Mouse (Mus musculus) lung, embryonic 14.5 days (tissue): ENCODE results near the gene Apopt1. TPM values are rescaled to one million over a fixed set of nuclear protein-coding genes. Genes with fewer than 3 reads are reported as not detected.
A peak's percentile ranks its signal among the peaks of the same experiment; 100 is the strongest.

Experiments used
- ATAC-seq: fragments of 200-750 bp; cut with Nextera tagmentation; 2 replicates; pipeline ENCODE4 v1.8.0; 2017; ENCODE audit warnings: mild to moderate bottlenecking, moderate TSS enrichment, moderate library complexity; ENCODE audit not compliant: insufficient read depth
- DNase-seq: peaks from one replicate; pipeline ENCODE4 v3.0.0-alpha.2; 2015
- H3K27ac ChIP-seq: fragments of 300-500 bp; sonication (generic); 2 replicates; pipeline ENCODE4 v1.5.1; 2014; ENCODE audit warnings: low read depth, mild to moderate bottlenecking, moderate library complexity
- H3K27me3 ChIP-seq: fragments of 300-500 bp; sonication (generic); 2 replicates; pipeline ENCODE4 v1.6.1; 2014; ENCODE audit warnings: low read length, control low read depth; ENCODE audit not compliant: insufficient read depth
- H3K36me3 ChIP-seq: fragments of 300-500 bp; sonication (generic); 2 replicates; pipeline ENCODE4 v1.6.1; 2014; ENCODE audit warnings: control low read depth; ENCODE audit not compliant: insufficient read depth
- H3K4me1 ChIP-seq: fragments of 300-500 bp; sonication (generic); 2 replicates; pipeline ENCODE4 v1.6.1; 2014; ENCODE audit warnings: antibody characterized with exemption, control low read depth; ENCODE audit not compliant: insufficient read depth
- H3K4me2 ChIP-seq: fragments of 300-500 bp; sonication (generic); 2 replicates; pipeline ENCODE4 v1.6.1; 2014; ENCODE audit warnings: mild to moderate bottlenecking
- H3K4me3 ChIP-seq: fragments of 300-500 bp; sonication (generic); 2 replicates; pipeline ENCODE4 v1.5.1; 2014; ENCODE audit warnings: low read depth, low read length
- H3K9ac ChIP-seq: fragments of 300-500 bp; sonication (generic); 2 replicates; pipeline ENCODE4 v1.6.1; 2014
- H3K9me3 ChIP-seq: fragments of 300-500 bp; sonication (generic); 2 replicates; pipeline ENCODE4 v1.6.1; 2016; ENCODE audit warnings: low read depth, low read length, control low read depth
- CTCF ChIP-seq: IDR thresholded peaks from 2 replicates; pipeline ENCODE4 v1.5.1; 2016; ENCODE audit warnings: antibody characterized with exemption, low read depth
- WGBS: fragments of 180-500 bp; shearing (Covaris S2); extraction: QIAGEN DNeasy Blood & Tissue Kit; methylation state at CpG from one replicate; pipeline ENCODE4 v1.1.7; 2014; 5-methylcytosine and 5-hydroxymethylcytosine counted together
- polyA plus RNA-seq: library from polyadenylated mRNA; unstranded; fragments of >200 nt; fragmentation: Nextera tagmentation; extraction: Ambion mirVana; gene quantifications from 2 replicates; pipeline ENCODE4 v1.2.1, GENCODE M21; 2014

The Apopt1 gene
- polyA plus RNA-seq, 1 experiment from 2014 or later, result 57.3 TPM

DNA sequence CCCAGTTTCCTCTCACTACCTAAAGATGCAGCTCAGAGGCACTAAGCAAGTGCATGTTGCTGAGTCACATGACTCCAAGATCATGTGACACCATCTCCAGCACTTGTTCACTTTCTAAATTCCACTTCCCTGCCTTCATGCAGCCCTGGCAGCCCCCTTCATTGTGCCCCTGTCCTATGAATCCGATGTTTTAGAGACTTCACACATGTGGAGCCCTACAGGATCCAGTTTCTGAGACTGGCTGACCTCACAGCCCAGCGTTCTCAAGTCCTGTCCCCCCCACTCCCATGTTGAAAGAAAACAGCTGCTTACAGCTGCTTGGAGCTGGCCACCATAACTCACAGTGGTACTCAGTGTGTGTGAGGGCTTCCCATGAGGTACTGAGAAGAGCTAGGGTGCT lies 30.4 kb downstream of the Apopt1 start:
- H3K4me3 ChIP-seq, result no peak overlapping the region
- no peaks in the 10 kb centered on the region for H3K36me3 ChIP-seq
- 0 out of 2 replicates have a peak overlapping the region, but pooled peaks have one; percentile 20 for H3K4me2 ChIP-seq
- no peaks in the 10 kb centered on the region for H3K27me3 ChIP-seq
- H3K9me3 ChIP-seq, result no peaks in the 10 kb centered on the region
- ATAC-seq (peak; percentile 76), DNase-seq (peak; percentile 83)
- peak overlapping the region; percentile 42; the same call in 1 of the 2 replicates for H3K27ac ChIP-seq
- no peak for TF ChIP-seq CTCF
- H3K9ac ChIP-seq, result no peak overlapping the region
- WGBS, result 38% methylated on average over 2 of the region's 2 CpGs
- peaks cover 6% of the 10 kb centered on the region; the same call in 1 of the 2 replicates for H3K4me1 ChIP-seq

DNA sequence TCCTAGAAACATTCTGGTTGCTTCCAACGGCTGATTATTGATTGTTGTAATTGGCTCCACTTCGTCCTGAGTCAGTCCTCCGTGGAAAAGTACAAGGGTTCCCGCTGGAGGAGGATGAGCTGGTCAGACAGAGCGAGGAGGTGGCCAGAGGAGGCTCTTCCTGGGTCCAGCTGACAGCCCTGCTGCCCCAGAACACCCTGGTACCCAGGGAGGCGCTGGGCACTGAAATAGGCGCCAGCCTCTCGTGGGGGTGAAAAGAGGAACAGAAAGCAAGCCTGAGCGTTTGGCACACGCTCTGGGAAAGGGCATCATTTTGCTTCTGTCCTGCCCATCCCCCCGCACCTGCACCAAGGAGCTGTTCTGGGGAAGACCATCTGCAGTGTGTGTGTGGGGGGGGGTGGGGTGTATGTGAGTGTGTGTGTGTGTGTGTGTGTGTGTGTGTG lies 30.9 kb downstream of the Apopt1 start:
- Histone ChIP-seq H3K36me3 (no peaks in the 10 kb centered on the region), H3K27ac (peak overlapping the region; percentile 69; the same call in 1 of the 2 replicates), H3K9me3 (no peaks in the 10 kb centered on the region), H3K4me1 (peaks cover 6% of the 10 kb centered on the region; the same call in 1 of the 2 replicates), H3K27me3 (no peaks in the 10 kb centered on the region), H3K4me2 (0 out of 2 replicates have a peak overlapping the region, but pooled peaks have one; percentile 20), H3K9ac (no peak overlapping the region), H3K4me3 (no peak overlapping the region)
- WGBS, result 62% methylated on average over 11 of the region's 11 CpGs
- no peak for DNase-seq
- no peak for ATAC-seq
- no peak for TF ChIP-seq CTCF

GRCm38 (mm10) chr12:111745274-111745673 lies 32.2 kb downstream of the Apopt1 start:
- Histone ChIP-seq H3K4me3 (no peak overlapping the region), H3K27ac (no peak overlapping the region), H3K4me1 (peaks cover 6% of the 10 kb centered on the region; the same call in 1 of the 2 replicates), H3K36me3 (no peaks in the 10 kb centered on the region), H3K9ac (no peak overlapping the region), H3K27me3 (no peaks in the 10 kb centered on the region), H3K9me3 (no peaks in the 10 kb centered on the region), H3K4me2 (no peak overlapping the region)
- WGBS, result 69% methylated on average over 6 of the region's 6 CpGs
- TF ChIP-seq CTCF, result no peak
- ATAC-seq, result no peak
- DNase-seq, result no peak

DNA sequence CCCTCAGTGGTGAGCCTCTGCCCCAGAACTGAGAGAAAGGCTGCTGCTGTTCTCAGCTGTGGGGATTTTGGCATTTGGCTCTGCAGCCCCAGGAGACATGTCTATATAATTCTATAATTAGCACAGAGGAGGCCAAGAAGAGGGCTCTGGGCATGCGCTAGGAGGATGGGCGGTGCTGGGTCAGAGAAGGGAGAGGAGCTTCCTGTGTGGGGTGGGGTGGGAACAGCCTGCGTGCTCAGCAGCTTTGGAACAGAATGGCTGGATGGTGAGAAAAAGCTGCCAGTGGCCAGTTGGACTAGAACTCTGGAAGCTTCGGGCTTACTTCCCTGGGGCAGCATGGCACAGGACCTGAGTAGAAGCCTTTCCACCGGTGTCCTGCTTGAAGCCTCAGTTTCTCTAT lies 33.0 kb downstream of the Apopt1 start:
- H3K27ac ChIP-seq, result peak overlapping the region; percentile 59
- H3K4me2 ChIP-seq, result peak overlapping the region; percentile 34; the same call in 1 of the 2 replicates
- peak; percentile 88 for DNase-seq
- no peaks in the 10 kb centered on the region for H3K9me3 ChIP-seq
- no peak for TF ChIP-seq CTCF
- peak; percentile 89 for ATAC-seq
- H3K4me3 ChIP-seq, result no peak overlapping the region
- H3K36me3 ChIP-seq, result no peaks in the 10 kb centered on the region
- H3K27me3 ChIP-seq, result no peaks in the 10 kb centered on the region
- H3K4me1 ChIP-seq, result peaks cover 6% of the 10 kb centered on the region; the same call in 1 of the 2 replicates
- WGBS, result 40% methylated on average over 5 of the region's 5 CpGs
- H3K9ac ChIP-seq, result no peak overlapping the region

- peaks cover 6% of the 10 kb centered on the region; the same call in 1 of the 2 replicates for H3K4me1 ChIP-seq
- ATAC-seq, result no peak
- no peak overlapping the region for H3K9ac ChIP-seq
- H3K36me3 ChIP-seq, result no peaks in the 10 kb centered on the region
- no peaks in the 10 kb centered on the region for H3K27me3 ChIP-seq
- no peaks in the 10 kb centered on the region for H3K9me3 ChIP-seq
- no peak overlapping the region for H3K27ac ChIP-seq
- no peak for TF ChIP-seq CTCF
- 73% methylated on average over 7 of the region's 7 CpGs for WGBS
- H3K4me3 ChIP-seq, result no peak overlapping the region
- DNase-seq, result no peak
- H3K4me2 ChIP-seq, result no peak overlapping the region
Observed at GRCm38 (mm10) chr12:111747421-111747820, 34.4 kb downstream of the Apopt1 start.

DNA sequence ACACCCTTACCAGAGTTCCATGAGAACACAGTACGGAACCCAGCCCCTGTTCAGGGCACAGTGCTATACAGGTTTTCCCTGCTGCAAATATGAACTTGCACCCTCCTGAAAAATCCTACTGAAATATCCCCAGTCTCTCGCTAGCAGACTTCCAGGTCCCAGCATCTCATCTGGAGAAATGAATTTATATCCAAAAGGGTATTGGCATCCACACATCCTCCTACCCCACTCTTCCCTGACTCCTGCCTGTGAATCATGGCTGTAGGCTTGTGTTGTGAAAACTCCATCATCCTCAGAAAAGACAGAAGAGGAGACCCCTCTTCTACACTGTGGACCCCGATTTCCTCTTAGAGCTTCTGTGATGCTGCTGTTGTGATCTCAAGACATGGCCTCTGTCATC lies 37.7 kb downstream of the Apopt1 start:
- Histone ChIP-seq H3K4me1 (peaks cover 6% of the 10 kb centered on the region; the same call in 1 of the 2 replicates), H3K4me3 (no peak overlapping the region), H3K27me3 (no peaks in the 10 kb centered on the region), H3K9ac (no peak overlapping the region), H3K4me2 (no peak overlapping the region), H3K36me3 (no peaks in the 10 kb centered on the region), H3K27ac (no peak overlapping the region), H3K9me3 (no peaks in the 10 kb centered on the region)
- DNase-seq (no peak), ATAC-seq (no peak)
- TF ChIP-seq CTCF, result no peak
- WGBS, result 86% methylated on average over 3 of the region's 3 CpGs

DNA sequence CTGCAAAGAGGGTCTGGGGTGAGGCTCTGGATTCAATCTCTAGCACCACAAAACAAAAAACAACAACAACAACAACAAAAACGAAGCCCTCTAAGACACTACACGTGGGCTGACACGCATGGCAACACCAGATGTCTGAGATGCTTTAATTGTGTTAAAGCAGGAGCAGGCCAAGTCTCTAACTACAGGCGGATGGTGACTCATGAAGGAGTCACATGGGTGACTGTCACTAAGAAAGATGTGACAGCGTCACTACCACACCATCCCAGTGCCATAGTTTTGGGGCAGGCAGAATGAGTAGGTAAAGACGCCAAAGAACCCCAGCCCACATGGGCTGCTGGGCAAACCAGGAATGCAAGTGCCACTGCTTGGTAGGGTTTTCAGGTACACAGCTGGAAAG lies 39.4 kb downstream of the Apopt1 start:
- Histone ChIP-seq H3K4me3 (no peak overlapping the region), H3K4me1 (no peaks in the 10 kb centered on the region), H3K27ac (no peak overlapping the region), H3K9ac (no peak overlapping the region), H3K36me3 (no peaks in the 10 kb centered on the region), H3K4me2 (no peak overlapping the region), H3K27me3 (no peaks in the 10 kb centered on the region), H3K9me3 (no peaks in the 10 kb centered on the region)
- no peak for DNase-seq
- TF ChIP-seq CTCF, result no peak
- 86% methylated on average over 6 of the region's 6 CpGs for WGBS
- ATAC-seq, result no peak
